Mouse (Mus musculus) C2C12 (cell line): ENCODE measurements around the gene Hist1h2bk.

Experiments
- CEBPB ChIP-seq: IDR thresholded peaks from one replicate; pipeline ENCODE4 v1.6.1; 2011; ENCODE audit warnings: low read depth, mild to moderate bottlenecking, control low read depth, moderate library complexity
- CTCF ChIP-seq: IDR thresholded peaks from one replicate; pipeline ENCODE4 v1.5.1; 2011; ENCODE audit not compliant: control insufficient read depth, insufficient read depth, insufficient read length
- MAX ChIP-seq: IDR thresholded peaks from one replicate; pipeline ENCODE4 v1.6.1; 2011; ENCODE audit warnings: mild to moderate bottlenecking, control low read depth
- MYOD1 ChIP-seq: IDR thresholded peaks from one replicate; pipeline ENCODE4 v1.6.1; 2011; ENCODE audit warnings: low read depth; ENCODE audit not compliant: control insufficient read depth, insufficient read length
- USF1 ChIP-seq: IDR thresholded peaks from one replicate; pipeline ENCODE4 v1.6.1; 2011; ENCODE audit warnings: low read depth, mild to moderate bottlenecking, control low read depth, moderate library complexity

DNA sequence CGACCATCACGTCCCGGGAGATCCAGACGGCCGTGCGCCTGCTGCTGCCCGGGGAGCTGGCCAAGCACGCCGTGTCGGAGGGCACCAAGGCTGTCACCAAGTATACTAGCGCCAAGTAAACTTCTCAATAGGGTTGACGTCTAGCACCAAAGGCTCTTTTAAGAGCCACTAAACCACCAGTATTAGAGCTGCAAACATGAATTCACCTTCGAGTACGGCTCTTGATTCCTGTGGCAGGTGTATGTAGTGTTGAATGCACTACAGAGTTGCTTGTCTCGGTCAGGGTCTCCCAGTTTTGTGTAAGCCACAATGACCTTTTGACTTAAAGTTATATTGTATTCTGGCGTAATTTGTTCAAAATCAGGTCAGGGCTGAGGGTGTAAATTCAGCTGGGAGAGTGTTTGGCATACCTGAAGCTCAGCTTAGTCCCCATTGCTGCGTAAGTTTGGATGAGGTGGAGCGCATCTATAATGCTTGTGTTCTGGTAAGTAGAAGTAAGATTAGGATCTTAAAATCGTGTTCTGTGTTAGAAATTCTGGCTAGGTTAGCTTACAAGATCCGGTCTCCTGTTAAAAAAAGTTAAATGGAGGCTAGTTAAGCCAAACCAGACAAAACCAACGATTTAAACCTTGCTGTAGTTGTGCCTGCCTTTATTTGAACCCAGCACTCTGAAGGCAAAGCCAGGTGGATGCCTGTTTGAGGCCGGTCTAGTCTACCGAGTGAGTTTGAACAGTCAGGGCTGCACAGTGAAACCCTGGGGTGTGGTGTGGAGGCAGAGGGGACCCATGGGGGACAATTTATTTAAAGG, 683 bp downstream of the Hist1h2bk start:
- TF ChIP-seq CTCF (no peak), MAX (no peak), CEBPB (no peak), USF1 (no peak), MYOD1 (no peak)
